Mouse (Mus musculus) embryo, embryonic 11 days (tissue): ENCODE measurements around the gene Acoxl.

ENCODE experiments used
- DNase-seq: peaks from one replicate; pipeline ENCODE4 v3.0.0-alpha.2; 2015

Acoxl gene

DNA sequence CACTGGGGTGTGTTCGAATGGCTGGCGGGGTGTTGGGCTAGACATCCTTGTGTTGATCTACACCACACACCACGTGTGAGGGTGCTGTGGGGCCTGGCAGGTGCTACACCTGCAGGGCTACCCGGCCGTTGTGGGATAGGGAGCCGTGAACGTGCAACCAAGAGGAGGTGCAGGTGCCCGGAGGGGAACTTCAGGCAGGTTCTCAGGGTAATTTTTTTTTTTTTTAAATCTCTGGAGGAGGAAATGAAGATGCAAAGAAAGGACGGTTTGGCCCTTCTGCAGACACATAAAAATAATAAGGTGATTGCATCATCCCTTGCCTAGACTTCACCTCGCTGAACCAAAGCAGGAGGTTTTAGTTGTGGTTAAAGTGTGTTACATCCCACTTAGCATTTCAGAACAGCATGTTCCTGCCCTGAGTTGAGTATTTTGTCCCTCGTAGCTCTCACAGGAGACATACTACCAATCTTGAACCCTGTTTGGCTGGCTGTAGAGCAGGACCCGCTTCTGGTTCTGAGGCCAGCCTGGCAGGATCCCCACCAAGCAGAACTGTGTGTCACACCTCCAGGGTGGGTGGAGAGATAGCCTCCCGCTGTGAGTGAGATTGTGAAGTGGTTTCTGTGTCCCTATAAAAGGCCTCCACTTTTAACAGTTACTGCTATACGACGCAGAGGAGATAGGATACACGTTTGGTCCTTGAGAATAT is 314.3 kb downstream of the Acoxl start:
- no peak for DNase-seq

DNA sequence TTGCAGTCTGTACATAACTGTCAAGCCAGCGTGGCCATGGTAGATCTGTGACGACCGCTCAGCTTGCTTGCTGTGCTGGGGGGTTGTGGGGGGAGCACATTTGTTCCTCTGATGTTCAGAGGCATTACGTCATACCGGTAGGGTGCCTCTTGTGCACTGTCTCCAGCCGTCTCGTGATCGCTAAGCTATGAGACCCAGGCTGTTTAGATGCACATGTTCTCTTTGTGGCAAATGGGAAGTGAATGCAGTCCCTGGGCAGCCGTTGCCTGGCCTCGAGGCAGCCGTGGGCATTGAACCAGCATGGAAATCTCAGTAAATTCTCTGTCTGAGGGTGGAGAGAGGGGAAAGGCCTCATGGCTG is 314.9 kb downstream of the Acoxl start:
- no peak for DNase-seq

DNA sequence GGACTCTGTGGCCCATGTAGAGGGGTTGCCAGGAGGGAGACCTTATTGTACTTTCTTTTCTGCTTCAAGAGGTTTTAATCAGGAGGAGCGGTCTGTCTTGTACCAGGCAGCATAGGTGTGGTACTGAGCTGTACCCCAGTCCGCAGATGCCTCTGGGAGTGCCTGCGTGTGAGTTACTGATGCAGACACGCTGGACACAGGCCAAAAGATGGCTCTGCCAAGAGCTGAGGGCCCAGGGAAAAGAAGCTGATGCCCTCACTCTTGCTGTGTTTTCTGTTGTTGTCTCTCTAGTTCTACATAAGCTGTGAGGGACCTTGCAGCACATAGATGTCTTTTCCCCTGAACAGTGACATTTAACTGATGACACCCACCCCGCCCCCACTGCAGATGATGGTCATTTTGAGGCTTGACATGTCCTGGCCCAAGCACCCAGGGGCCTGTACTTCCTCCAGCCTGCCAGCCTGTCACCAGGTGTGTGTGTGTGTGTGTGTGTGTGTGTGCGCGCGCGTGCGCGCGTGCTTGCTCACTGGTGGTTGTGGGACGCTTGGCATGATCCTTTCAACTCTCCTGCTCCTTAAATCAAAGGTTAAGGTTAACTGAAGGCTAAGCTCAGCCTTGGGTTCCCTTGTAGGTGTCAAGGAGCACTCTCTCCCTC is 316.9 kb downstream of the Acoxl start:
- no peak for DNase-seq

DNA sequence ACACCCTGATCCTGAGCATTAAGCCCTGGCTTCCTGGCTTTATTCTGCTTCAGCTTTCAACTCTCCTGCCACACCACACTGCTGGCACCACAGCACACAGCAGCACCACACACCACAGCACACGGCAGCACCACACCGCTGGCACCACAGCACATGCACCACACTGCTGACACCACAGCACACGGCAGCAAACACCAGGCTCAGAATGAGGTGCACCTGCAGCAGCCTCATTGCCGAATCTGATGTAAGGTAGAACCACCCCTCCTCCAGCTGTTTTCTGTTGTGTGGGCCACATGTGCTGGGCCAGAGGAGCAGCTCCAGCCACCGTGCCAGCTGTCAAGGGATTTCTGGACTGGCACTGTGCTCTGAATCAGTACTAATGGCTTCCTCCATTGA is 317.4 kb downstream of the Acoxl start:
- DNase-seq, result no peak

DNA sequence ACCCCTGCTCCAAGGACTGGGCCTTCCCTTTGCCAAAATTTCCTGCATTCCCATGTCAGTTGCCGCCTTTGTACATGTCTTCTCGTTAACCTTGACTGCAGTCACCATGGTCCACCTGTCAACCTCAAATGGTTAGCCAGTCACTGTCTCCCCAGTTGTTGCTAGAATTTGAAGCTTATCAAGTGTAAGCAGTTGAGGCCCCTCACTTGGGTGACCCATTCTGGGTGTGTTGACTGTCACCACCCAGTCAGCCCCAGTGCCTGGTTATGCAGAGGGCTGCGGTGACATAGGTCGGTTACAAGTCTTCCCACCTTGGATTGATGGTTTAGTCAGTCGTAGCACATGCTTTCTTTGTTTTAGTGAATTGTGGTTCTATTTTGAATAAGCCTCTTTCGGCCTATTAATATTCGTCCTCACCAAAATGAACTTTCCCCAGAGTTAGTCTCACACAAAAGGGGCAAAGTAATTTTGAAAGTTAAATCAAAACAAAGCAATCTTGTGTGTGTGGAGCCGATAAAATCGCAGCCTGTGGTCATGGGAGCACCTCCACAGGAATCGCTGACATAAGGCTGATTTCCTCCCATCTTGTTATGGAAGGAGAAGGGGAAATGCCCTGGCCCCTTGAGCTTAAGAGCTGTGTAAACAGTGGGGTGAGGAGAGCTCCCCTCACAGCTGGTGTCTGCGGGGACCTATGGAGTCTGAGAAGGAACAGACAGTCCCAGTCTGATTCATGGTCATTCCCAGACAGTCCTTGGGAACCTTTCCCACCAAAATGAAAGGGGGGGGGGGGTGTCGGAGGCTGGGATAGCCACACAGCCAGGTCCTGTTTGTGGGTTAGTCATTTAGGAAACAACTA is 318.1 kb downstream of the Acoxl start:
- no peak for DNase-seq

DNA sequence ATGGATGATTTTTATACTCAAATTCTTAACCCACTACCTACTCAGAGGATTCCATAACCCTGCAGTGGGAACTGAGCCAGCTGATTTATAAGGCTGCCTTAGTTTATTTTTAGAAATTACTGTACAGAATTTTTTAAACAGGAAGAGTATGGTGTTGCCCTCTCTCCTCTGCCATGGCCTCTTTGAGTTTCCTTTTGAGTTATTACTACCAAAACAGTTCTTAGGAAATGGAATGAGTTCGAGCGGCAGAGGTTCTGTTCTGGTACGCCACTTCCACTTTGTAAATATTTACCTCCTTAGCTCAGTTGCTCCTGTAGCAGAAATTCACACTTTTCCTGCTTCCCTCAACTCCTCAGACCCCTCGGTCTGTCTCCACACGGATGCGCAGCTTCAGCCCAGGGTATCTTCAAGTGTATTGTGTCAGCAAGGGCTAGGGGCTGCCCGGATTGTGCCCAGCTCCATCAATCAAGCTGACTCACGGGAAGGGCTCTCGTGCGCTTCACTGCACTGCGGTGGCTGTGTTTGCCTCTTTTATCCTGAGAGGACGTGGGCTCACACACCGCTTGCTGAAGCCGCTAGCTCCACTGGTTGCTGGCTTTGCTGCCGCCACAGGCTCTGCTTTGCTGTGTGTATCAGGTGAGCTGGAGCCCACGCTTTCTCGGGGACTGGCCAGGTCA is 320.2 kb downstream of the Acoxl start:
- peak; percentile 38 for DNase-seq

DNA sequence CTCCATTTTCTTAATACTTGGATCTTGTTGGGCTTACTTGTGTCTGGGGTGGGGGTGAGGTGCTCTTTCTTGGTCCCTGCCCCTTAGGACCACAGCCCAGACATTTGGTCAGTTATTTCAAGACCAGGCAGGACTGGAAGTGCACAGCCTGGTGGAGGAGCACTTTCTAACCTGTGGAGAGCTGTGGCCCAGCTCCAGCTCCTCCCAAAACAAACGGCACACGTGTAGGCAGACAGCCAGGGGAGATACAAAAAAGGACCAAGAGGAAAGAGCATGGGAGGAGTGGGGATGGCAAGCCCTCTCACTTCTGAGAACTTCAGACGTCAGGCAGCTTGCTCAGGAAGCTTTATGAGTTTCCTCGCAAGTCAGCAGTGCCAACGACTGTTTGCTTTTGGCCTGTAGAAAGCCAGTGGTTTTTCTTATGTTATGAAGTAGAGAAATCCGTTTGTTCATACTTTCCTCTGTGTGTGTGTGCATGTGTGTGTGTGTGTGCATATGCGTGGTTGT is 321.0 kb downstream of the Acoxl start:
- no peak for DNase-seq

DNA sequence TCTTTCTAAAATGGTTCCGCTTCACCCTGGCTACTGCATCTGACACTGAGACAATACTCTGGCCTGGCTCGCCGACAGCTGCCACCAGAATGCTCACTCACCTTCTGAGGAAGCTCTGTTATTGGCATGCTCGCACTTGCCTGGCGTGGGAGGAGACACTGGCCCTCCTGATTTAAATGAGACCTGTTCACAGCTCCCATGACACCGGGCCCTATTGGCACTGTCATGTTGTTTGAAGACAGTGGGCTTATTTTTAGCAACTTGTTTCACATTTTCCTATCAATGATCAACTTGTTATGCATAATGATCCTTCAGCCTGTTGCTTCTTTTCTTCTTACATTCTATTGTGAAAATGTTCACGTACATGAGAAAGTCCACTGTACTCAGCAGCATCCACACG is 324.5 kb downstream of the Acoxl start:
- DNase-seq, result no peak

DNA sequence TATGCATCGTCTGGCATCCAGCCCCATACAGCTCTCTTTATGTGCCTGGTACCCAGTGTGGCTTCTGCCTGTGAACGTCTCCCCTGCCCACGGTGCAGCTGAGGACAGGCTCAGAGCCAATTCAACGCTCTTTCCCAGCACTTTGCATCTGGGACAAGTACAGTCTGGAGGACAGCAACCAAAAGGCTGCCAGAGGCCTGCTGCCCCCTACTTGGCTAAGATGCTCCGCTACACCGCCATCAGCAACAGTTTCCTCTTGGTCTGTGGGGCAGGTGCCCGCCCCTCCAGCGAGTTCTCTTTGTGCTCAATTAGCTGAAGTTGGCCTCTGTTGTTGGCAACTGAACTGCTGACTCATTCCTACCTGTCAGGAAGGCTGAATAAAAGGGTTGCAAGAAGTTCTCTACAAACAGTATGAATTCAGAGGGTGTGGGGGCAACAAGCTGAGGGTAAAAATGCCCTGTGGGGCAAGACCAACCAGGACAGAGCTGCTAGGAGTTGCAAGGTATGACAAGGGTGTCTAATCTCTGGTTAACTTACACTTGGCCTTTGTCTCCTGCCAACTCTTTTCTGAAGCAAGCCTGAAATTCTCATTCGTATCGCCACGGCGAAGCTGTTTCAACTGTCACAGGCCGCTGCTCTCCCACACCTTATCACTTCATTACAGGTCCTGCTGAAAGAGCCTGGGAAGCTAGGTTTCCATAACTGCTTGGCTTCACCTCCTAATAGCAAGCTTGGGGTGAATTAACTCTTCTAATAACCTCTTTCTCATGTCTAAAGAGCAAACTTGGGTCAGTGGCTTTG is 328.1 kb downstream of the Acoxl start:
- no peak for DNase-seq

DNA sequence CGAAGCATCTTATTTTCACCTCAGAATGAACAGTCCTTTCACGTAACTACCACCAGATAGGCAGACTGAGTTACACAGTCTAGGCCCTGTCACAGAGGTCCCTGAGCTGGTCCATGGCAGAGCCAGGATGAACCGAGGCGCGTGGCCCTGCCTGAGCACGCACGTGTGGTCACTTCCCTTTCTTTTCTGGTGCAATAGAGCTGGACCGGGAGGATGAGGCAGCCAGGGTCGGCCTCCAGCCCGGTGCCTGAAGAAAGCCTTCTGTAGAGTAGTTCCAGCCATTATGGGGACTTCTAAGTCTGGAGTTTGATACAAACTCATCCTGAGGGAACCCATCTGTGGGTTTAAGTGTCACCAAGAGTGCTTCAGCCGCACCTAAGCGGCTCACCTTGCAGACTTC is 329.3 kb downstream of the Acoxl start:
- DNase-seq, result no peak

DNA sequence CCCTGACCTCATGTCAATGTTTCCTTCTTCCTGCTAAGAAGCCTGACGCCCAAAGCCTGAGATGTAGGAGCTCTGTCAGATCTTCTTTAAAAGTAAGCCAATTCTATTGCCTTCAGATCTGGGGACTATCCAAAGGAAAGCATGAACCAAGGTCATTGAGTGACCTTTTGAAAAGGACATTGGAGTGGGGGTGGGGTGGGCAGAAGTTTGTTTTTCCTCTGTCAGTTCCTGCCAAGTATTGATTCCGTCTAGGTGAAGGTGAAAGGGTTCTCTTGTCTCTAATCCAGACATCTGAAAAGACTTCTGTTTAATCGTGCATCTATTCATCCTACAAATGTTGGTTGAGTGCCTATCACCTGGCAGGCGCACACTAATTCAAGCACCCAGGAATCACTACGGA is 330.8 kb downstream of the Acoxl start:
- DNase-seq, result no peak

DNA sequence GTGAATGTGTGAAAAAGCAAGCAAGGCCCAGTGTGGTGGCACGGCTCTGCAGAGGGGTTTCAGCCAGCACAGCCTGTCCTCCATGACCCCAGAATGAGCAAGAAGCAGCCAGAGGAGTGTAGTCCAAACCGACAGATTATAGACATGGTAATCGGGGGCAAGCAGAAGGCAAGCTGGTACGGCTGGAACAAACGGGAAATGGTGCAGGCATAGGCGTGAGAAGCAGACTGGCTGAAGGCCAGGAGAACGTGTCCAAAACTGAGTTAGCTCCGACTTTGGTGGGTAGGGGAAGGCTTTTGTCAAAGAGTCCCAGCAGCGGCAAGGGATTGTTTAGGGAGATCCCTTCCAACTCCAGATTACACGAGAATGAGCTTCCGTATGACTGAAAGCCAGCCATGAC is 331.3 kb downstream of the Acoxl start:
- DNase-seq, result no peak

DNA sequence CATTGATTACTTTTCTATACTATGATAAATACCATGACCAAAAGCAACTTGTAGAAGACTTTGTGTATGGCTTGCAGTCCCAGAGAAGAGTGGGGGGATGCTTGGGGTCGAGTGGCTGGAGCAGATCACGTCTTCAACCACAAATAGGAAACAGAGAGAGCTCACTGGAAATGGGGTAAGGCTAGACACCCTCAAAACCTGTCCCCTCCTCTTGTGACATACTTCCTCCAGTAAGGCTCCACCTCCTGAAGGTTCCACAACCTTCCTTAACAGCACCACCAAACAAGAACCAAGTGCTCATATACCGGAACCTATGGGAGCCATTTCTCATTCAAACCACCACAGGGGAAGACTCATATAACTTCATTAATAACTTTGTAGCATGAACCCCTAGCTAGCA is 331.9 kb downstream of the Acoxl start:
- DNase-seq, result no peak

DNA sequence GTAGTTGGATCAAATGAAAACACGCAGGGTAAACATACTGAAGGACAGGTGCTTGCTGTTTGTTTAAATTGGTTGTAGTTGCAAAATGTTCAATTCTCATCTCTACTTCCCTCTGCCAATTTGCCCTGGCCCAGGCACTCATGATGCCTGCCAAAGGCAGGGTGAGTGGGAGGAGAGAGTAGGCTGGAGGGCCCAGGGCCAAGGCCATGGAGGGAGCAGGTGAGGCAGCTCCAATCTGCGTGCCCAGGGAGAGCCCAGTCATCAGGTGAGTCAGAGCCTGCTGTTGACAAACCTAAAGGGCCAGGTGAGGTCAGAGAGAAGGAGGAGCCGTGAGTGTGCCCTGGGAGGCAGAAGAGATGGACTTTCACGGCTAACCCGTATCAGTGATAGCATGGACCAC is 333.6 kb downstream of the Acoxl start:
- no peak for DNase-seq
